Mouse (Mus musculus) T-cell, adult 2 months (primary cell): ENCODE data around the gene Fam71d.

Experiments used
- DNase-seq: peaks from one replicate; pipeline ENCODE4 v3.0.0; 2022; ENCODE audit warnings: low spot score

The Fam71d gene

DNA sequence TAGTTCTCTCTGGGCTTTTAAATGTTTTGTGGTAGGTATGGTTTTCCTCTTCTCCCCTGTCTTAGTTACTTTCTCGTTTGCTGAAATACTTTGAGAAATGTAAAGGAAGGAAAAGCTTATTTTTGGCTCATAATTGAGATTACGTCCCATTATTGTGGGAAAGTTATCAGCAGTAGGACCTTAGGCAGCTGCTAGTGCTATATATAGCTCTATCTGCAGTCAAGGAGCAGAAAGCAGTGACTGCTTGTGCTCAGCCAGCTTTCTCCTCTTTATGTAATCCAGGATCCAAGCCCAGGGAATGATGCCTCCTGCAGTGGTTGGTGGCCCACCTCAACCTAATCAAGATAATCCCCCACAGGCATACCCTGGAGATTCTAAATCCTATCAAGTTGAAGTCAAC is 81.9 kb downstream of the Fam71d start:
- no peak for DNase-seq

DNA sequence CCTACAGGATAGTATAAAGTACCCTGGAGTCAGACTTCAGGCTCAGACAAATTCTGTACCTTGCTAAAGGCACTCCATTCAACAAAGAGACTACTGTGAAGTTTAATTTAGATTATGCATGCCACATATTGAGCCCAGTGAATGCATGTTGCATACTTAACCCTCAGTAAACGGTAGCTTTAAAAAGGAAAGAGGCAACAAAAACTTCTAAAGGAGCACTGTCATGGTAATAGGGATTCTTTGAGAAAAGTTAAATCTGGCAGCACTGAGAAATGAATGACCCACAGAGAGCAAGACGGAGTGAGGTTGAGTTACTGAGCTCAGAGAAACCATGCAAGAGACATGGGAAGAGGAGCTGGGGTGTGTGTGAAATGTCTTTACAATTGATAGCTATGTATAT is 86.6 kb downstream of the Fam71d start:
- DNase-seq: no peak

DNA sequence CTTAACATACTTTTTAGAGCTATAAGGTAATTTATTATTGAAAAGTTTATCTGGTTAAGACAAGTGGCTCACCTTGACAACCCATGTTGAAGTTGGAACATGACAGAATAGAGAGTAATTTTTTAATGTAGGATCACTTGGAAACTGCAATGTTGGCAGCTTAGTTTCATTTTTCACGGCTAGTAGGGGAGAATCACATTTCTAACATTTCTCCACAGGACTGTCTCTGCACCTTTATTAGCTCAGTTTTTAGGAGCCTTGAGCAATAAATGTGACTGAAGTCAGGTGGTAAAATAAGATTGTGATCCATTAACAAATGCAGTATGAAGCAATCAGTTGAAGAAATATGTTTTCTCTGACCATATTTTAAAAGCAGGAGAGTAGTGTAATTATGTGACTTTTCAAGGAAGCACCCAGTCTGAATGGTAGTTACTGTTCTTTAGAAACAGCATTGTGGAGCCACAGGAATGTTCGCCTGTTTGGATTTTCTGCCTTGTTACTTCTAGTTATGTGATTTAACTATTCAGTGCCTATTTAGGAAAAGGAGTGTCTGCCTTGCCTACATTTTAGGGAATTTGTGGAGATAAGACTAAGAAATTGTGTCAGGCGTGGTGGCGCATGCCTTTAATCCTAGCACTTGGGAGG is 87.2 kb downstream of the Fam71d start:
- no peak for DNase-seq
